Mouse (Mus musculus) spleen, adult 2 months (tissue): ENCODE measurements around the gene Msantd2.

ENCODE experiments used
- CTCF ChIP-seq: fragments of 200-500 bp; IDR thresholded peaks from 2 replicates; pipeline ENCODE4 v1.5.1; 2011; ENCODE audit warnings: mild to moderate bottlenecking, inconsistent platforms; ENCODE audit not compliant: insufficient read depth, insufficient read length, insufficient replicate concordance; ENCODE audit errors: extremely low read depth
- POLR2A ChIP-seq: fragments of 200-500 bp; IDR thresholded peaks from 2 replicates; pipeline ENCODE4 v1.6.1; 2011; ENCODE audit warnings: low read depth, low read length, inconsistent platforms

DNA sequence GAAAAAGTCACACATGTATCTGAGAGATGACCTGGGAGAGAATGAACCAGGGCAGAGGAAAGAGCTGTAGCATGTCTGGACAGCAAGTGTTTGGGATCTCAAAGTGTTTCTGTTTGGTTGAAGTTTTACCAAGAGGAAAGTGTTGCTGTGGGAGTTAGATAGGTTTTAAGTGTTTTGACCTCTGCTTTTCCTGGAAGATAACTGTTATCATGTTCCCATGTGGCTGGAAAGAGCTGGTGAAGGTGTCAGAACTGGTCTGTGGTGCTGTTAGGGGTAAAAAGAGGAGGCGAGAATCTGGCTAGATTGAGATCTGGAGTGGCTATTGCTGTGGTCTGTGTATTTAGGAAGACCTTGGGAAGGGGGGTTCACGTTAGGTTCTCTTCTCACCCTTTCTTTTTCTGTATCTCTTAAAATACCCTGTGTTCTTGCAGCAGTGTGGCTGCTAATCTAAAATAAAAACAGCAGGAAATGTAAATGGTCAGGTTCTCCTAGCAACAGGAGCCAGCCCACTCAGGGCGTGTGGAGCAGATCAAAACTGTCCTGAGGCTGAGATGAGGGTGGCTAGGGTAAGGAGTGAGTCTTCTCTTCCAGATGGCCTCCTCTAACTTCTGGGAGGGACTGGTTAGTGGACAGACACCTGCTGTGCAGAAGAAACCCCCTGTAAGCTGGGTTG is 83.2 kb downstream of the Msantd2 start:
- TF ChIP-seq CTCF (no peak), POLR2A (no peak)
